Mouse (Mus musculus): Measurements from ENCODE around the gene Ankrd40.
A peak's percentile ranks its signal among the peaks of the same experiment; 100 is the strongest.

Gene Ankrd40

DNA sequence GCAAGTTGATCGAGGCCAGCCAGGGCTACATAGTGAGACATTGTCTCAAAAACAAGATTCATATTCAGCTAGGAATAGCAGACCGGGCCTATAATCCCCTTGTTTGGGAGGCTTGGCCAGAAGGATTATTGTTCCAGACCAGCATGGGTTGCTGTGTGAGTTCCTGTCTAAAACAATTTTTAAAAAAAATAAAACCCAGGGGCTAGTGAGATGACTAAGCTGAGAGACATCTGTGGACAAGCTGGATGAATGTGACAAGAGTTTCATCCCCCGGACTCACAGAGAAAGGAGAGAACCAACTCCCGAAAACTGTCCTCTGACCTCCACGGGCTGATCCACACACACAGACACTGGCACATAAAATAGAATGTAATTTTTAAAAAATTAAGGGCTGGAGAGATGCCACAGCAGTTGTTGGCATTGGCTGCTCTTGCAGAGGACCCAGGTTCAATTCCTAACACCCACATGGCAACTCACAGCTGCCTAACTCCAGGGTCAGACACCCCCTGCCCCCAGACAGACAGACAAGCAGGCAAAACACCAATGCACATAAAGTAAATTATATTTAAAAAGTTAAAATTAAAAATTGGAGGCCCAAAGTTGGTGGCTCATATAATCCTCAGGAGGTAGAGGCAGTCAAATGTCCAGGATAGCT is 4.4 kb upstream of the Ankrd40 start:
- no peak for DNase-seq

DNA sequence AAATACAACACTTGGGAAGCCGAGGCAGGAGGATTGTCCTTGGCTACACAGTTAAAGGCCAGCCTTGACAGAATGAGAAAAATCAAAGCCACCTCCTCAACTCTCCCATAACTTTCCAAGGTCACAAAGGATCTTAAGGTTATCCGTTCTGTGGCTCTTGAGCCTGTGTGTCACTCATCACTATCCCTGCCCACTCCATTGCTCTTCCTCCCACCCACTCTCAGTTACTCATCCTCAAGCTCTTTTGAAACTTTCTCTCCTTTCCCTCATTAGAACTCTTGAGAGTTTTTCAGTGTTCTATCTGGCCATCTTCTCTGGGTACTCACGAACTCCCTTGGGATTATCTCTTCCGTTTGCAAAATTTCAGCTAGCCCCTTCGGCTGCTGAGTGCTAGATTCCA is 3.2 kb upstream of the Ankrd40 start:
- no peak for DNase-seq

DNA sequence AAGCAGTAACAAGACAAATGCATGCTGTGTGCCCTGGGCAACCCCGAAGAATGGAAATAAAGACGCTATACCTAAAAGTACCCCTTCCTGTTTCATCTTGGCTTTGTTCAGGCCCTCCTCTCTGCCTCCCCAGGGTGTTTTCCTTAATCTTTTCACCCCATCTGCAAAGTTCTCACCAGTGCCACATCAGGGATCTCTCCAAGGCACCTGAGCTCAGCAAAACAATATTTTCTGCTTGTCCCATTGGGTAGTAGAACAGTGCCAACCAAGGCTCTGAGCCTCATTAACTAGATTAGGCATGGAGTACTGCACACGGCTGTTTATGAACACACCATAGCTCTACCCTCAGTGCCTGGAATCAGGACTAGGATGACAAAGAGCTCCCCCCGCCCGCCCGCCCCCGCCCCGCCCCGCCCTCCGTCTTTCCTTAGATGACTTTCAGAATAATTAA is 815 bp upstream of the Ankrd40 start:
- DNase-seq: peak; percentile 25

DNA sequence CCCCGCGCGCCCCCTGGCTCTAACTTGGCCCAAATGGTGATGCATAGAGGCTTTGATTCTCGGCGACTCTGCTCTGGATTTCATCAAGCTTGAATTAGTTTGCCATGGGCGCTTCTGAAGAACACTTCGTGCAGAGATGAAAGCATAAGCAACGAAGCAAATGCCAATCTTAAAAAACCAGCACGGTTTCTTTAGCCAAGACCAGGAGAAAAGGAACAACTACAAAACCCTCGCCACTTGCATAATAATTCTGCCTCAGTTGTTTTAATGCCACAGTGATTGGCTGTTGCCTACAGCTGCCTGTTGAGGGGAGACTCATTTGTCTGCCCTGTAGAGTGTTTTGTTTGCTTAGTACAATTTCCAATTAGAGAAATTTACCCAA is 834 bp downstream of the Ankrd40 start:
- no peak for DNase-seq

DNA sequence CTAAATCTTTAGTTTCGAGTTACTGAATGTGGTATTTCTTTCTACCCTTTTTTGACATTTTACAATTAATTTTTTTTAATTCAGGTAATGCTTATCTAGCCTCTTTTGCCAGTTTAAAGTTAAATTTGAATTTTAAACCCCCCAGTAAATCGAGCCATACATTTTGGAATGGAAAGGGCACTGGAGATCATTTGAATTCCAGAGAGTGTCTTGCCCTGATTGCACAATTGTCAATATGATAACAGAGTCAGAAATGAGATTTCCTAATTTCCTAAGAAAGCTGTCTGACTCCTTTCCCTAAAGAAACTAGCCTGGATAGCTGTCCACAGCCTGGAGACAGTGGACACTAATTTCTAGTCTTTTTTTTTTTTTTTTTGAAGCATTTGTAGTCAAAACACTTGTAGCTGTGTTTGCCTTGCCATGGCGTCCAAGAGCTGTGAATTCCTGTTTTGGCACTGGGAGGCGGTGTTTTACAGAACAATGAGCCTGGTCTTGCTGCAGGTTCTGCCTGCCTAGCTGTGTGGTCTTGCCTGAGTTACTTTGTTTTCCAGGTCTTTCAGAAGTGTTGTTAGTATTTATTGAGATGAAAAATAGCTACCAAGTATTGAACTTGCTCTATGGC is 1.6 kb downstream of the Ankrd40 start:
- peak; percentile 83 for DNase-seq

DNA sequence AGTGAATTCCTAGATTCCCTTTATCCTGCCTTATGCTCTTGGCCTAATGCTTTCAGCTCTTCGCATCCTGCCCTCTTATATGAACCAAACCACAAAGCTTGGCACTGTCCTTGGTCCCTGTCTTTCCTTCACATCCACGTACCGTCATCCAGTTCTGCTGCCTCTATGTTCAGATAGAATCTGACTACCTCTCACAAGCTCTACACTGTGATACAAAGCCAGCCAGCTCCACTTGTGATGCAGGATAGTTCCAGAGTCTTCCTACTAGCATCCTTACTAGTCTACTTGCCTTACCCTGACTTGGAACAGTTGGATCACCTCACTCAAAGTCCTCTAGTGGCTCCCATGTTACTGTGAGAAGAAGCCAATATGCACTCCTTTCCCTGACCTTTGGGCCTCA is 2.4 kb downstream of the Ankrd40 start:
- no peak for DNase-seq

DNA sequence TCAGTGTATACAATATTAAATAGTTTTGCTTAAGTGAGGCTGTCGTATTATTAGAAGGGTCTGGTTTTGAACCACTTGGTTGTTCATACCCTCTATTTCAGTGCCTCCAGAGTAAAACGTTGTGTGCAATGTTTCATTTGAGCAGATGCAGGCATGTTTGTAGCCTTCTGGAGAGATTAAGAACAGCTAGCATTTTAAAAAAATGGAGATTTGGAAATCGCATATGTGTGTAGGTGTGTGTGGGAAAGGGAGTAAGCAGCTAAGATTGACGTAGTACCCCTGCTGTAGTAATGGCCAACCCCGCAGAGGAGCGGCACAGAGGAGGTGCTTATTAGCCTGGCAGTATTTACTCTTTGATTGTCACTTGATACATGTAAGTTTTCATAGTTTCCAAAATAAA is 4.9 kb downstream of the Ankrd40 start:
- no peak for DNase-seq

DNA sequence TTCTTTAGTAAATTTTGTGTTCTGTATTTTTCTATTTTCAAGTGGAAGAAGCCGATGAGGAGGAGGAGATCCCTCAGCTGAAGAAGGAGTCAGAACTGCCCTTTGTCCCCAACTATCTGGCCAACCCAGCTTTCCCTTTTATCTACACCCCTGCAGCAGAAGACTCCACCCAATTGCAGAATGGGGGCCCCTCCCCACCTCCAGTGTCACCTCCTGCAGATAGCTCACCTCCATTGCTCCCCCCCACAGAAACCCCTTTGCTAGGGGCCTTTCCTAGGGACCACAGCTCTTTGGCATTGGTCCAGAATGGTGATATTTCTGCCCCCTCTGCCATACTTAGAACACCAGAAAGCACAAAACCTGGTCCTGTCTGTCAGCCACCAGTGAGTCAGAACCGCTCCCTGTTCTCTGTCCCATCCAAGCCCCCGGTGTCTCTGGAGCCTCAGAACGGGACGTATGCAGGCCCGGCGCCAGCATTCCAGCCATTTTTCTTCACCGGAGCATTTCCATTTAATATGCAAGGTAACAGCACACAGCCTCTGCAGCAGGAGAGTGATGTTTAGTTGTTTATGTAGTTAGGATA is 6.7 kb downstream of the Ankrd40 start:
- no peak for DNase-seq

DNA sequence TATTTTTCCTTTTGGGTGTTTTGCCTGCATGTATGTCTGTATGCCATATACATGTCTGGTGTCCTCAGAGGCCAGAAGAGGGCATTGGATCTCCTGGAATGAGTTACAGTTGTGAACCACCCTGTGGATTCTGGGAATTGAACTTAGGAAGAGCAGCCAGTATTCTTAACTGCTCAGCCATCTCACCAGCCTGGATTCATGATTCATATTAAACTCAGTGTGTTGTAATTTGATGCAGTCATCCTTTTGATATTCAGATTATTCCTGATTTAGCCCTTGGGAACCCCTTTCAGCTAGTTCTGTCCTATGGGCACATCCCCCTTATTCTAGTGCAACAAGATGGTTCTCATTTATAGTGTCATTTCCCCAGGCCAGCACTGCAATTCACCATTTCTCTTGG is 8.8 kb downstream of the Ankrd40 start:
- DNase-seq: no peak

DNA sequence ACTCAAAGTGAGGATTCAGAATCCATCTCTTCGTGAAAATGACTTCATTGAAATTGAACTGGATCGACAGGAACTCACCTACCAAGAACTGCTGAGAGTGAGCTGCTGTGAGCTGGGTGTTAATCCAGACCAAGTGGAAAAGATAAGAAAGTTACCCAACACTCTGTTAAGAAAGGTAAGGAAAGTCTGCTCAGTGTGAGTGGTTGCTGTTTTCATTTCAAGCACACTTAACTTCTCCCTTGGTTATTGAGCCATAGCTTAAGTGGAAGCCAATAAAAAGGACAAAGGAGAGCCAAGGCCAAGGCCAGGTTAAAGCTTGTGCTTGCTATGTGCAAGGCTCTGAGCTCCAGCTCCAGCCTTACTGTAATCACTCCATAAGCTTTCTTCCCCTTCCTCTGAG is 10.5 kb downstream of the Ankrd40 start:
- DNase-seq: peak; percentile 19

DNA sequence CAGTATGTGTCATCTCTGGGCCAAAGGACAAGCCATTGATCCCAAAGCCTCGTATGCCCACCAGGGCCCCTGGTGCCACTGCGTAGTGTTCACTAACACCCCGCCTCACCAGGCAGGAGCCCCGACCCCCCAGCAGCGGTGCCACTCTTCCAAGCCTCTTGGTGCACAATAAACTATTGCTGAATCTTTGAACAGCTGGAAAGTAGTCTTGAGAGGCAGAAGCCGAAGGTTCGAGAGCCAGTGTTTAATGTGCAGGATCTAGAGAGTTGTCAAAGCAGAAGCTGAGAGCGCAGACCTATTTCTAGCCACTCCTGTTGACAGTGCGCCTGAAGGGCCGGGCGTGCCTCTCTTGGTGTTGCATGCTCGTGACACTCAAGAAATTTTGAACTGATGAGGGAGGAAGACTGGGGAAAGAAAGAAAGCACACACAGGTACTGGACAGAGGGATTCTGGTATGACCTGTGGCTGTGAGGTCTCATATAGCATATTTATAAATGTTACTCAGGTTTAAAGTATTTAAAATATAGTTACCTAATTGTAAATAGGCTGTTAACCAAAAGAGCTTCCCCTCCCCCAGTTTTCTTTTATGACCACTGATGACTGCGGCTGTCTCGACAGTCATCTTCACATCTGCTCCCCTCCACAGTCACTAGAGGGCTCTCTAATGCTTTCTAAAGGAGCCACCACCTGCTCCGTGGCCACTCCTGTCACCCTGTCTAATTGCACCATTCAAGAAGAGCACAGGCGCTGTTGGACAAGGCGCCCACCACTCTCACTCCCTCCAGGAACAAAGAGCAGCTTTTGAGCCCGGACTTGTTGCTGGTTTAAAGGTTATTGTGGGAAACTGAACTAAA is 12.2 kb downstream of the Ankrd40 start:
- peak; percentile 80 for DNase-seq

DNA sequence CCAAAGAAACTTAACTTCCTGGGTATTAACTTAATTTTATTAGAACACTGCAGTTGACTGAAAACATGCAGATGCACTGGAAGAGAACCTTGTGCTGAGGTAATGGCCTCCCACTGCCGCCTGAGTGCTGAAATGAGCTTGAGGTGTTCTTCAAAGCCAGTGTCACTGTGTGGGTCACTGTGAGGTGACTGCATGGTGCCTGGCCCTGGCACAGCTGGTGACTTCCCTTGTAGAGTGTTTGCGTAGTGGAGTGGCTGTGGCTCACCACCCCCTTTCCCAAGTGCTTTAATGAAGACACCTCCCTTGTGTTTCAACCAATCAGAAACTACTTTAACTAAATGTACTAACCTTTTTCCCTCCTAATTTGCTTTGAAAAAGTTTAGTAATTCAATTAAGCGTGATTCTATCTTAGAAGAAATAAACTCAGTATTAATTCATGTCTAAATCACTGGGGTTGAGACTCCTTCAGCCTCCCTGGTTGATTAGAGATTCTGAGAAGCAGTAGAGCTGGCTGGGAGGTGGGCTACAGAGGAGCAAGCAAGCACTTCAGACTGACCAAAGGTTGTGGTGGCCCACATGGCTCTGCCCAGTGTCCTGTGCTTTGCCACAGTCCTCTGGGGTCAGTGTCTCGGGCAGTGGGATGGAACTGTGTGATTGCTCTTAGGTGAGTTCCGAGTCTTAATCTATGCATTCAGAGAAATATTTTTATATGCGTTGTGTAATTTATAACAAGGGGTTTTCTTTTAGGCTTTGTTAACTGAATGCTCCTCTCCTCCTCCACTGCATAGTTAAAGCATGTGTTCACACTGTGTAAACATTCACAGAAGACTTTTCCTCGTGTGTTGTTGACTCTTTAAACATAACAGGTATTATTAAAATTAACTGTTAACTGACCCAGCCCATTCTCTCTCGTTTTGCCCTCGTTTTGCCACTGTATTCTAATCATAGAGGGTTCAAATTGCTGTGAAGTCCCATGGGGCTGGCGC is 13.4 kb downstream of the Ankrd40 start:
- peak; percentile 66 for DNase-seq

DNA sequence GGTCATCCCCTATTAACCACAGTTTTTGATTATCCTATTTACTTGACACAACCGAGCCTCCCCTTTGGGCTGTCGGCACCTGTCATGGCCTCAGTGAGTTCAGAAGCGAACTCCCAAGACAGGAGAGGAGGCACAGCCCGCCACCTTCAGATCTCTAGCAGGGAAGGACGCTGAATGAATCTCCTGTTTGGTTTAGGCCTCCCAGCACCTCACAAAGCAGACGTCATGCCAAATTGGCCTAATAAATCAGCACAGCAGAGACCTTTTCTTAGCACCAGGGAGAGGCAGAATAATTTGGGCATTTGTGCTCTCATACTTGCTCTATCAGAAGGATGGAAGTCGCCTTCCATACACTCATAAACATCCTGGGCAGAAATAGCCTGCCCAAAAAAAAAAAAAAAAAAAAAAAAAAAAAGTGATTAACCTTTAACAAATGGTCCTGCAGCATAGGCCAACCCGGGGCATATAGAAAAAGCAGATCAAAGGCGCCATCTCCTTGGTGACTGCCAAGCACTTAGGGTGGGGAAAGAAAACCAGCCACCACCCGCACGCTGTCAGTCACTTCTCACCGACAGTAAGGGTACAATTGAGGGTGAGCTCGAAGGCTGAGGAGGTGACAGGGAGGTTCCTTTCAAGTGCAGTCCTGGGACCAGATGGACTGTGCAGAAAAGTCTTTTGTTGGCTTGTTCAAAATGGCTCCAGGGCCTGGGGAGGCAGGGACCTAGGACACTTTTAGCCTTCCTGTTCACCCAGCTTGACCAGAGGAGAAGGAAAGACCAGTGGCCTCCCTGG is 14.5 kb downstream of the Ankrd40 start:
- no peak for DNase-seq

DNA sequence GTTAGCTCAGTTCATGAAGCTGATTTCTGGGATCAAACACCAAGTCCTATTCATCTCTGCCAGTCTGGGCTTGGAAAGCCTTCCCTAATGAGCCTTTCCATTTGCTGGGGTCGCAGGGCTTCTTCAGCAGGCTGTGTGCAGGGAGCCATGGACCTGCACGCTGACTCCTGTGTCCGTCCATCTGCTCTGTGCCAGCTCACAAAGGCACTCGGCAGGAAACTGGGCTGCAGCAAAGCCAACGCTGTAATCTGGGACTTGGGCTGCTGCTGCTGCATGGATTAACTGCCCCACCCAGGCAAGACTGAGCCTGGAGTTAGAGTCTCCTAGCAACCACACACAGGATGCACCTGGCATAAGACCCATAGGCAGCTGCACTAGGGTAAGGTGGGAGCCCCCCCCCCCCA is 16.2 kb downstream of the Ankrd40 start:
- DNase-seq: no peak

DNA sequence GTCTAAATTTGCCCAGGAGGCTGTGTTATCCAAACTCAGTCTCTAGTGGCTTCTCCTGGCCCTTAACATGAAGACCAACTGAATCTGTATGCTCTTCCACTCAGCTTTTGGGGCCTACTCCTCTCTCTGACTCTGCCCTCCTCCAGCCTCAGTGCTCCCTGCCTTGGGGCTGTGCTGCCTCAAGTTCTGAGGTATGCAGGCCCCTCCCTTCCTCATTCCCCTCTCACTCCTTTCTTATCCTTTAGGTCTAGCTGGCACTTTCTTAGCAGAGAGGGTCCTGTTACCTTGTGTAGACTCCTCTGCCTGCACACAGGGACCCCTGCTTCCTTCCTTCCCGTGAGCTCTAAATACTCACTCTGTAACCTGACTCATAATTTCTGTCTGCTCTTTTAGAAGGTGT is 16.7 kb downstream of the Ankrd40 start:
- no peak for DNase-seq

DNA sequence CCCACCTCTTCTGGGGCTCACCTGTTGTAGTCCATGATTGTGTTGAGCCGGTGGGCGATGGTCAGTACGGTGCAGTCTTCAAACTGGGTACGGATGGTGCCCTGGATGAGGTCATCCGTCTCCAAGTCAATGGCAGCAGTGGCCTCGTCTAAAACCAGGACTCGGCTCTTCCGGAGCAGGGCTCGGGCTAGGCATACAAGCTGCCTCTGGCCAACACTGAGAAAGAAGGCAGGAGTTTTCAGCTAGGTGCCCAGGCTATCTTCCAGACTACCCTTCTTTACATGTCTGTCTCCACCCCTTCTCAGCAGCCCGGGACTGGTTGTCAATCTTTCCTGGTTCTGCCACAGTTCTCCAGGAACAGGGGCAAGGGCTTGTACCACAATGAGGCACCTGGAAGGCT is 18.1 kb downstream of the Ankrd40 start:
- no peak for DNase-seq

DNA sequence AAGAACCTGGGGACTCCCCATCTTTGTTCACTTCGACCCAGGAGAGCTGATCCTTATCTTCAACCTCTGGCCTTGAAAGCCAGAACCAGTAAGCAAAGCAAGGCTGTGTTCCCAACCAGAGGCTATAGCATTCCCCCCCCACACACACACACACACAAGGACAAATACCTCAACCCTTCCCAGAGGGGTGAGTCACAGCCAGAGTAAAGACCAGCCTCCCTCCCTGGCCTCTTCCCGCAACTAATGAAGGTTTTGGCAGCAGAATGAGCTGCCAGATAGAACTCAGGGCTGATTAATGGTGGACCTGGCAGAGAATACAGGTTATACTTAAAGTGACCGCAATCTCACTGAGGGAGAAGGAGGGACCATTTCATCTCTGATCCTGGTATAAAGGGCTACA is 18.8 kb downstream of the Ankrd40 start:
- DNase-seq: peak; percentile 47

DNA sequence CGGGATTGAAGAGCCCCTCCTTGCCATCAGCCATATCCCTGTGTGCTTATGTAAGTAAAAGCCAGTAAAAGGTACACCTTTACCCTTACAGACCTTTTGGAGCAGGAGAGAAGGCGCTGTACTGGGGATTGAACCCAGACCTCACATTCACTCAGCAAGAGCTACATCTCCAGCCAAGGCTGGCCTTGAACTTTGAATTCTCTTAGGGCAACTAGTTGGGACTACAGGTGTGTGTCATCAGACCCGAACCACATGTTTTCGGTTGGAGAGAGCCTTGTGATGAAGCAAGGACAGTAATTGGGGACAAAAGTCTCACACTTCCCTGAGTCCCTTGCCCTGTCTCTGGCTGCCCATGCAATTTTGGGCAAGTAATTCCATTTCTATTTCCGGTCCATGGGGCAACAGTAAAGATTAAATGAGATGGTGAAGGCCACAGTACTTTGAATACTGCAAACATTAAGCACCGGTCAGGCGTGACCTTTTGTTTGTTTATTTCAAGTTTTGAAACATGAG is 19.3 kb downstream of the Ankrd40 start:
- no peak for DNase-seq

DNA sequence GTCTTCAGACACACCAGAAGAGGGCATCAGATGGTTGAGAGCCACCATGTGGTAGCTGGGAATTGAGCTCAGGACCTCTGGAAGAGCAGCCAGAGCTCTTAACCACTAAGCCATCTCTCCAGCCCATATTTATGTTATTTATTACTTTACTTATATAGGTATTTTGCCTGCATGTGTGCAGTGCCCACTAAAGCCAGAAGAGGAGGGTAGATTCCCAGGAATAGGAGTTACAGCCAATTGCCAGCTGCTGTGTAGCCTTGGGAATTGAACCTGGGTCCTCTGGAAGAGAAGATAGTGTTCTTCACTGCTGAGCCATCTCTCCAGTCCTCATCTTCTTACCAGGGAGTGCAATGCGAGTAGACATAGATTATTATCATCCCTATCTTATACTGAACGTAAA is 22.0 kb downstream of the Ankrd40 start:
- no peak for DNase-seq

DNA sequence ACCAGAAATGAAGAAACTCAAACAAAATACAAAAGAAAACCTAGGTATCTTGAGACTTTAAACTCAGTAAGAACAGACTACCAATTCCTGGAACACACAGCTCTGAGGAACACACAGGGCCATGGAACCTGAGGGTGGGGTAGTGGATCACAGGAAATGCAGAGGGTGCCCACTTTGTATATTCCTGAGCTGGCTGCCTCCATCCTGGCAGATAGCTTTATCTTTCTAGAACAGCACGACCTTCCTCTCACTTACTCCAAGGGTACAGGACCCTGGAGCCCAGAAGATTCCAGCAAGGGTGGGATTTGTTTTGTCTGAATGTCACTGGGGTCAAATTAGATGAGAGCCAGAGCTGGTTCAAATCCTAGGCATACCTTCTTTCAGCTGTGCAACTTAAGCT is 22.5 kb downstream of the Ankrd40 start:
- DNase-seq: no peak

DNA sequence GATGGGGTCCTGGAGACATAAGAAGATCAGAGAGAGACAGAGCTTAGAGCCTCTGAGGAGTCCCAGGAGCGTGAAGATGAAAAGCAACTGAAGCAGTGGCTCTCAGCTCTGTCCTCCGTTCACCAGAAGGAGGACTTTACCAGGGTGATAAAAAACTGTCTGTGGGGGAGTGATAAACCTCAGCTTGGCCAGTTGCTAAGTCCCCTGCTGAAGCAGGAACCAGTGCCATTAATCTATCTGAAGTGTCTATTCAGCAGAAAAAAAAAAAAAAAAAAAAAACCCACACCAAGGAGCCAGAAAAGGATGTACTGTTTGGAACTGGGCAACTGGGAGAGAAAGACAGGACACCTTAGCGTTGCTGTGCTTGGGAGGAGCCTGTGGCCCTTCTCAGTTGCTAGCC is 23.3 kb downstream of the Ankrd40 start:
- DNase-seq: no peak
